Mouse (Mus musculus) E14TG2a.4 (cell line): ENCODE measurements around the gene Alkbh2.

Source experiments
- CTCF ChIP-seq: conservative IDR thresholded peaks from 2 replicates; pipeline ENCODE4 v1.5.1; 2014; ENCODE audit warnings: low read length
- NANOG ChIP-seq: IDR thresholded peaks from 2 replicates; pipeline ENCODE4 v1.6.1; 2014; ENCODE audit warnings: borderline replicate concordance, low read length, mixed read lengths
- POU5F1 ChIP-seq: IDR thresholded peaks from 2 replicates; pipeline ENCODE4 v1.6.1; 2014; ENCODE audit warnings: low read length, borderline replicate concordance

GRCm38 (mm10) chr5:114157236-114157635 lies 29.2 kb upstream of the Alkbh2 start:
- TF ChIP-seq CTCF (no peak), NANOG (no peak), POU5F1 (no peak)
